Mouse (Mus musculus): ENCODE data around the gene Slc24a3.

GRCm38 (mm10) chr2:145562493-145562892 is 394.9 kb downstream of the Slc24a3 start:
- no peak for TF ChIP-seq CTCF (IDR thresholded peaks at IDR 0.05; ENCODE audit: insufficient read depth, low read length)
- TF ChIP-seq POLR2A (IDR thresholded peaks at IDR 0.05; ENCODE audit: borderline replicate concordance, extremely low read depth, low read depth, low read length): no peak
